Mouse (Mus musculus): ENCODE data around the gene Kdf1.

DNA sequence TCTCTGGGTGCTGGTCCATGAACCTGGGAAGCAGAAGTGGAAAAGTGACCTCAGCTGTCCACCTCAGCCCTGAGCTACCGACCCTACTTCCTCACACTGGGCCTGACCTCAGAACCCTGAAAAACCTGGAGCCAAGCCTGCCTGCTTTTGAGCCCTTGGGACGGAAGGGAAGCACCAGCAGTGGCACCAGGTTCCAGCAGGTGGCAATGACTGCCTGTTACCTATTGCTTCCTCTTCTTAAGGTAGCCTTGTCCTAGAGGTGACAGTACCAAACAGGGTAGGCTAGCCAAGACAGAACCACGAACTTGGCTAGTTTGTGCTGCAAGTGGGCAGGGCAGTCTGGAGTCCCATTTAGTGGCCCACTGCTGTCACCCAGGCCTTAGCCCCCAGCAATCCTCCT, 14.0 kb downstream of the Kdf1 start:
- TF ChIP-seq CTCF (IDR thresholded peaks at IDR 0.05; ENCODE audit: borderline replicate concordance, control insufficient read depth, extremely low read depth, insufficient read depth, low read length, poor library complexity) = no peak
- no peak for TF ChIP-seq POLR2A (IDR thresholded peaks at IDR 0.05; ENCODE audit: control insufficient read depth, extremely low read depth, insufficient read depth, low read length, poor library complexity)
